7 mouse cellular contexts compared by ENCODE assay signal in the genomic region with DNA sequence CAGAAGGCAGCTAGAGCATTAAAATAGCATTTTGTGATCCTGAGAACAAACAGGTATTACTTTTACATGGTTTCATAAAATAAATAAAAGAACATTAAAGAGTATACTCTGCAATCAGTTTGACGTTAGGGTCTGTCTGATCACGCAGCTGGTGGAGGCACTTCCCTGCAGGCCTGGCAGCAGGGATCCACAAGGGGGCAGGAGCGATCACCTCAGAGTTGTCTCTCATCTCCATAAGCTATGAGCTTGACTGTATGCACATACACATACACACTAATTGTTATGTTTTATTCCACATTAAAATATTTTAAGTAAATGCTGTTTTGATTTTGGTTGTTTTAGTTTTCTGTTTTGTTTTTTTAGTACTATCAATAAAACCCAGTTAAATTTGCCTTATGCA. TPM values are rescaled to one million over a fixed set of nuclear protein-coding genes. Genes with fewer than 3 reads are reported as not detected.
DNase-seq lines count a peak whose midpoint lies in the region; ATAC-seq and TF ChIP-seq lines count a peak whose summit lies in the region.

No protein-coding gene starts in this region.

- no peak for ATAC-seq in hindbrain, postnatal 0 days
- peak; percentile 65 for ATAC-seq in liver, postnatal 0 days

- no peak overlapping the region for H3K4me3 ChIP-seq in embryonic facial prominence, embryonic 10.5 days
- H3K4me3 ChIP-seq in hindbrain, postnatal 0 days (ENCODE audit: low read length) = no peak overlapping the region
- no peak overlapping the region for H3K4me3 ChIP-seq in liver, postnatal 0 days (ENCODE audit: low read depth, low read length)

- H3K4me1 ChIP-seq in embryonic facial prominence, embryonic 10.5 days = no peaks in the 10 kb centered on the region
- H3K4me1 ChIP-seq in hindbrain, postnatal 0 days (ENCODE audit: insufficient read depth, low read length) = no peaks in the 10 kb centered on the region
- no peaks in the 10 kb centered on the region for H3K4me1 ChIP-seq in liver, postnatal 0 days (ENCODE audit: insufficient read depth)

- no peak for TF ChIP-seq EP300 in liver, postnatal 0 days (IDR thresholded peaks at IDR 0.05; ENCODE audit: low read depth)

- no peak overlapping the region for H3K4me2 ChIP-seq in hindbrain, postnatal 0 days (ENCODE audit: low read depth, low read length)
- H3K4me2 ChIP-seq in liver, postnatal 0 days (ENCODE audit: low read depth, low read length) = no peak overlapping the region

- no peaks in the 10 kb centered on the region for H3K9me3 ChIP-seq in embryonic facial prominence, embryonic 10.5 days
- no peaks in the 10 kb centered on the region for H3K9me3 ChIP-seq in hindbrain, postnatal 0 days (ENCODE audit: low read length)
- no peaks in the 10 kb centered on the region for H3K9me3 ChIP-seq in liver, postnatal 0 days (ENCODE audit: low read length)

- H3K27ac ChIP-seq in embryonic facial prominence, embryonic 10.5 days (replicated peaks) = no peak overlapping the region
- no peak overlapping the region for H3K27ac ChIP-seq in hindbrain, postnatal 0 days
- no peak overlapping the region for H3K27ac ChIP-seq in liver, postnatal 0 days (ENCODE audit: low read depth)

- TF ChIP-seq CTCF in hindbrain, postnatal 0 days (IDR thresholded peaks at IDR 0.05; ENCODE audit: low read depth) = peak; percentile 66
- TF ChIP-seq CTCF in liver, postnatal 0 days (IDR thresholded peaks at IDR 0.05; ENCODE audit: low read depth) = peak; percentile 87

- peak; percentile 27 to 47 for DNase-seq in urinary bladder, adult 18-20 months (ENCODE audit: low spot score in 2 of 2)
- DNase-seq in urinary bladder, postnatal 10 days (ENCODE audit: low spot score) = no peak
- DNase-seq in adrenal gland, adult 18-20 months (ENCODE audit: low spot score in 2 of 2) = peak; percentile 41 to 64
- peak; percentile 62 for DNase-seq in embryonic facial prominence, embryonic 10.5 days (ENCODE audit: low spot score)
- peak; percentile 43 for DNase-seq in hindbrain, postnatal 0 days (ENCODE audit: low spot score)
- DNase-seq in liver, postnatal 0 days = peak; percentile 78
- DNase-seq in right cerebral cortex, postnatal 10 days (ENCODE audit: low spot score in 2 of 2) = peak; percentile 36 to 56

- no peak overlapping the region for H3K9ac ChIP-seq in hindbrain, postnatal 0 days (replicated peaks; ENCODE audit: low read length)
- H3K9ac ChIP-seq in liver, postnatal 0 days (replicated peaks) = no peak overlapping the region

- WGBS in embryonic facial prominence, embryonic 10.5 days = 25% methylated on average over 3 of the region's 3 CpGs
- WGBS in hindbrain, postnatal 0 days = 26% methylated on average over 3 of the region's 3 CpGs
- WGBS in liver, postnatal 0 days (ENCODE audit: insufficient replicate concordance) = 19% methylated on average over 3 of the region's 3 CpGs

- H3K36me3 ChIP-seq in embryonic facial prominence, embryonic 10.5 days (replicated peaks) = no peaks in the 10 kb centered on the region
- no peaks in the 10 kb centered on the region for H3K36me3 ChIP-seq in hindbrain, postnatal 0 days (ENCODE audit: insufficient read depth, low read length)
- no peaks in the 10 kb centered on the region for H3K36me3 ChIP-seq in liver, postnatal 0 days (replicated peaks; ENCODE audit: insufficient read depth, low read length)

- no peaks in the 10 kb centered on the region for H3K27me3 ChIP-seq in embryonic facial prominence, embryonic 10.5 days (replicated peaks; ENCODE audit: low read depth, poor library complexity, severe bottlenecking)
- H3K27me3 ChIP-seq in hindbrain, postnatal 0 days (ENCODE audit: insufficient read depth, low read length) = no peaks in the 10 kb centered on the region
- no peaks in the 10 kb centered on the region for H3K27me3 ChIP-seq in liver, postnatal 0 days (ENCODE audit: insufficient read depth, low read length)

RNA-seq across cellular contexts. Expression of gene Rabgap1l, which starts 34.8 kb away (rescaled TPM):
- 10 to 100 TPM; 26.4 to 30.6 TPM for total RNA-seq in adrenal gland, adult 18-20 months (2021)
- polyA plus RNA-seq in embryonic facial prominence, embryonic 10.5 days (2016; fragmentation: Nextera tagmentation; extraction: Ambion mirVana) = 10.5 and 11.2 TPM in 2 replicates
- total RNA-seq in hindbrain, postnatal 0 days (2014; rRNA removed) = 70.5 and 78.7 TPM in 2 replicates
- 24.3 and 28.5 TPM in 2 replicates for polyA plus RNA-seq in hindbrain, postnatal 0 days (2015; fragmentation: Nextera tagmentation; extraction: Ambion mirVana)
- polyA plus RNA-seq in liver, postnatal 0 days (2015; fragmentation: Nextera tagmentation; extraction: Ambion mirVana) = 20.9 and 21.6 TPM in 2 replicates
